Mouse (Mus musculus) kidney, adult 18-20 months (tissue): ENCODE measurements around the gene Atrx.

Experiments
- DNase-seq: peaks from one replicate; pipeline ENCODE4 v3.0.0; 2021

Gene Atrx

DNA sequence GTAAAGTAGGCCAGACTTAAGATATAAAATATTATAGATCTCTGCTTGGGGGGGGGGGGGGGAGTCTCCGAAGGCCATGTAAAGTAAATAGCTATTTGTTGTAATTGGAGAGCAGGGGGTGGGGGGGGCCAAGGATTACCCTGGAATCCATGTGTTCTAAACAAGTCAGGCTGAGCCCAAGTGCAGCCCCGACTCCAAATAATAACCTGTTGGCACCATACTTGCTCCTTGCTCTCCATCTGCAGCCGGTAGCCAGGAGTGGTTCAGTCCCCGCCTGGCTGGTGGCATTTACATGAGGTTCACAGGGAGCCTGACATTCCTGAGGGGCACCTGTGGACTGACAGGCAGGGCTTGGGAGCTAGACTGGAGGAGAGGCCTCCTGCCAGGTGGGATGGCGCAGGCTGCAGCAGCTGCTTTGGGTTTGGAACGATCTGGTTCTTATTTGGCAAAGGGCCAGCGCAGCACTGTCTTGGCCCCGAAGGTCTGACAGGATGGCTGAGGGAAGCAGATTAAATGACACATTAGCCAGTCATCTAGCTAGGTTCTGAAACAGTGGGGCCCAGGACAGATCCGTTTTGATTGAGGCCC is 161.9 kb downstream of the Atrx start:
- no peak for DNase-seq

- DNase-seq: no peak
These were observed 163.2 kb downstream of the Atrx start for GRCm38 (mm10) chrX:105766013-105766412.

- peak; percentile 5 for DNase-seq
These were observed 164.0 kb downstream of the Atrx start for GRCm38 (mm10) chrX:105765005-105765706.

DNA sequence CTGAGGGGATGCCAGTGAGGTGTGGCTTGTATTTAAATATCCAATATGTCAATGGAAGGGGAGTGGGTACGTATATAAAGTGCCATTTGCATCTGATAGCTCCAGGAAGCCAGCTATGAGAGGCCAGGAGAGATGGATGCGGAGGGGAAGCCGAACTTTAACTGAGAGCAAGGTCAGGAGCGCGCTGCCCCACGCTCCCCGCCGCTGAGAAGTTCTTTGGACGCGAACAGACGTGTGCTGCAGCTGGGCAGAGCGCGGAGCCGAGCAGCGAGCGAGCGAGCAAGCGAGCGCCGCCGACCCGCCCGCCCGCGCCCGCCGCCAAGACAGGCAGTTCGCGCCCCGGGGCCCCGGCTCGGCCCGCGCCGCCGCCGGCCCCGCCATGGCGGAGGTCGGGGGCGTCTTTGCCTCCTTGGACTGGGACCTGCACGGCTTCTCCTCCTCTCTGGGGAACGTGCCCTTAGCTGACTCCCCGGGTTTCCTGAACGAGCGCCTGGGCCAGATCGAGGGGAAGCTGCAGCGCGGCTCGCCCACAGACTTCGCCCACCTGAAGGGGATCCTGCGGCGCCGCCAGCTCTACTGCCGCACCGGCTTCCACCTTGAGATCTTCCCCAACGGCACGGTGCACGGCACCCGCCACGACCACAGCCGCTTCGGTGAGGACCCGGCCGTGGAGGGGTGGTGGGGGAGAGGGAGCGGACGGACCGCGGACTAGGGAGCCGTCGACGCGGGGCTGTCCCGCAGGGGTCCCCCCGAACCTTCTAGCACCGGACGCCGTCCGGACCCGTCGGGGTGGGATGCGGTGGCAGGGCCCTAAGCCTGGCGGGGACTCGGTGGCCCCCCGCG is 164.8 kb downstream of the Atrx start, which contains the start of gene Fgf16:
Gene Fgf16, plus strand, starts transcription at position 118 of the 843 bp plus-strand sequence.
- no peak for DNase-seq

DNA sequence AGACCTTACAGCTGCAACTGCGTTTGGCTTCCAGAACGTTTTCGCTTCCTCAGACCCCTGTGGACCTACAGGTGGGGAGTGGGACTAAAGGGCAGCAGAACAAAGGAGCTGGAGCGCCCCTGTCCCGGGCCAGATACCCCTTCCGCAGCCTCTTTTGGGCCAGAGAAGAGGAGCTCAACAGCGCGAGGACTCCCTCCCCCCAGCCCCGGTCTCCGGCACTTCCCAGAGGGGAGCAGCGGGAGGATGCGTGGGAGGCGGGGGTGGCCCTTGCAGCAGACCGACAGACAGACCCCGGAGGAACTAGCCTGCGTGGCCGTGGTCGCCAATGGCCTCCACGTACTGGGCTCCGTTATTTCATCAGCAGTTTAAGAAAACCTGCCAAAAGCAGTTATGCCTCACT is 165.6 kb downstream of the Atrx start:
- no peak for DNase-seq

- DNase-seq: no peak
These were observed 166.2 kb downstream of the Atrx start for GRCm38 (mm10) chrX:105762847-105763527.
